Comparison of ENCODE assay signal across 15 mouse cellular contexts in genomic region chr13:112390206-112390605, GRCm38 (mm10).
"Had no signal": no experiment of that assay in that cellular context is flagged by ENCODE, and none has a peak within 500 bp of the region (broad histone marks: within the 10 kb centered on the region; RNA-seq: fewer than 3 reads in every experiment).

No protein-coding gene starts in this region.

- H3K36me3 ChIP-seq: midbrain, embryonic 10.5 days; midbrain, embryonic 12.5 days; neural tube, embryonic 13.5 days; neural tube, embryonic 15.5 days had no signal

- H3K27me3 ChIP-seq: midbrain, embryonic 12.5 days; neural tube, embryonic 13.5 days; neural tube, embryonic 15.5 days had no signal

- ATAC-seq: midbrain, embryonic 16.5 days had no signal

- H3K9me3 ChIP-seq: midbrain, embryonic 10.5 days; midbrain, embryonic 12.5 days; neural tube, embryonic 13.5 days; neural tube, embryonic 15.5 days had no signal

- DNase-seq: lung, adult 18-20 months; lung, embryonic 14.5 days; lung, postnatal 10 days; lung, postnatal 4 days; midbrain, embryonic 14.5 days; right cerebral cortex, postnatal 14 days; thymus, adult 2 months; thymus, postnatal 14 days; thymus, postnatal 36 days had no signal

- H3K9ac ChIP-seq: lung, embryonic 14.5 days; midbrain, embryonic 12.5 days; neural tube, embryonic 13.5 days; neural tube, embryonic 15.5 days had no signal

- H3K4me3 ChIP-seq: midbrain, embryonic 10.5 days; midbrain, embryonic 12.5 days; myocyte; neural tube, embryonic 13.5 days; neural tube, embryonic 15.5 days had no signal

- H3K4me1 ChIP-seq: midbrain, embryonic 10.5 days; midbrain, embryonic 12.5 days; neural tube, embryonic 13.5 days; neural tube, embryonic 15.5 days had no signal

- H3K27ac ChIP-seq: midbrain, embryonic 10.5 days; midbrain, embryonic 12.5 days; neural tube, embryonic 13.5 days; neural tube, embryonic 15.5 days had no signal

- H3K4me2 ChIP-seq: lung, embryonic 14.5 days; midbrain, embryonic 12.5 days; neural tube, embryonic 13.5 days; neural tube, embryonic 15.5 days had no signal
